Mouse (Mus musculus) frontal cortex, postnatal 36 days (tissue): Measurements from ENCODE around the gene Camkk2.

Source experiments
- DNase-seq, 2 experiments: peaks; one replicate each; pipeline ENCODE4 v3.0.0; 2022; ENCODE audit warnings: low spot score in 2 of 2

Camkk2 gene

GRCm38 (mm10) chr5:122779277-122779834 lies at the start of gene Camkk2:
Gene Camkk2 (minus strand): TSS chr5:122779409.
- peak; percentile 68 to 80 for DNase-seq

GRCm38 (mm10) chr5:122825099-122825498 lies 45.9 kb upstream of the Camkk2 start:
- DNase-seq, result no peak

- no peak for DNase-seq
Observed at GRCm38 (mm10) chr5:122824450-122824849, 45.2 kb upstream of the Camkk2 start.

GRCm38 (mm10) chr5:122823976-122824375 lies 44.8 kb upstream of the Camkk2 start:
- DNase-seq, result no peak

- no peak for DNase-seq
Observed at GRCm38 (mm10) chr5:122822441-122822840, 43.2 kb upstream of the Camkk2 start.

- DNase-seq, result no peak
Observed at GRCm38 (mm10) chr5:122821524-122821885, 42.3 kb upstream of the Camkk2 start.

GRCm38 (mm10) chr5:122820777-122821523 lies 41.7 kb upstream of the Camkk2 start, which contains the start of gene Anapc5:
Gene Anapc5 (minus strand): TSS chr5:122821339.
- DNase-seq, result peak; percentile 89 to 90

GRCm38 (mm10) chr5:122812699-122813098 lies 33.5 kb upstream of the Camkk2 start:
- no peak for DNase-seq

GRCm38 (mm10) chr5:122811364-122812079 lies 32.3 kb upstream of the Camkk2 start:
- DNase-seq, result peak; percentile 26 to 46

- DNase-seq, result no peak
Observed at GRCm38 (mm10) chr5:122805503-122805902, 26.3 kb upstream of the Camkk2 start.

GRCm38 (mm10) chr5:122802706-122803105 lies 23.5 kb upstream of the Camkk2 start:
- DNase-seq, result no peak

- DNase-seq, result no peak
Observed at GRCm38 (mm10) chr5:122801684-122802083, 22.5 kb upstream of the Camkk2 start.

- no peak for DNase-seq
Observed at GRCm38 (mm10) chr5:122800345-122801010, 21.3 kb upstream of the Camkk2 start.

GRCm38 (mm10) chr5:122799379-122800344 lies 20.5 kb upstream of the Camkk2 start:
- DNase-seq, result no peak

- DNase-seq, result peak; percentile 68 to 88
Observed at GRCm38 (mm10) chr5:122798557-122799378, 19.6 kb upstream of the Camkk2 start.

GRCm38 (mm10) chr5:122797866-122798265 lies 18.7 kb upstream of the Camkk2 start:
- DNase-seq, result no peak

- no peak for DNase-seq
Observed at GRCm38 (mm10) chr5:122788696-122789095, 9.5 kb upstream of the Camkk2 start.

- DNase-seq, result peak in 1 of 2 experiments; percentile 68
Observed at GRCm38 (mm10) chr5:122786035-122786819, 7.0 kb upstream of the Camkk2 start.

GRCm38 (mm10) chr5:122783726-122784406 lies 4.7 kb upstream of the Camkk2 start:
- no peak for DNase-seq
